Mouse (Mus musculus) common myeloid progenitor, adult 5-6 weeks (primary cell): ENCODE measurements around the gene Zbtb1. TPM values are rescaled to one million over a fixed set of nuclear protein-coding genes. Genes with fewer than 3 reads are reported as not detected.
A peak's percentile ranks its signal among the peaks of the same experiment; 100 is the strongest.

Experiments
- ATAC-seq: replicated peaks from 2 replicates; pipeline ENCODE4 v1.8.0; 2016; ENCODE audit warnings: low read depth, mild to moderate bottlenecking, moderate TSS enrichment, inconsistent platforms; ENCODE audit not compliant: poor library complexity, severe bottlenecking
- total RNA-seq: library from RNA; stranded (forward); fragments of 200-1000, 187-1606 nt; gene quantifications from 2 replicates; pipeline ENCODE4 v1.2.3, GENCODE M21; 2017

Gene Zbtb1
- total RNA-seq, 1 experiment from 2014 or later = 27.2 TPM

GRCm38 (mm10) chr12:76368201-76368789 lies 1.8 kb upstream of the Zbtb1 start:
- no peak for ATAC-seq

- no peak for ATAC-seq
These were observed 1.3 kb upstream of the Zbtb1 start for GRCm38 (mm10) chr12:76368790-76369205.

GRCm38 (mm10) chr12:76369206-76369977 lies 674 bp upstream of the Zbtb1 start, which contains the start of gene Zbtb25:
Gene Zbtb25, minus strand, starts transcription at chr12:76369602.
- ATAC-seq = peak; percentile 16

- ATAC-seq = peak; percentile 17; the same call in 1 of the 2 replicates
These were observed 935 bp downstream of the Zbtb1 start for GRCm38 (mm10) chr12:76370831-76371571.

- ATAC-seq = no peak
These were observed 2.0 kb downstream of the Zbtb1 start for GRCm38 (mm10) chr12:76372046-76372445.

GRCm38 (mm10) chr12:76372881-76373818 lies 3.1 kb downstream of the Zbtb1 start:
- ATAC-seq = no peak

GRCm38 (mm10) chr12:76373991-76374390 lies 3.9 kb downstream of the Zbtb1 start:
- no peak for ATAC-seq

- no peak for ATAC-seq
These were observed 4.8 kb downstream of the Zbtb1 start for GRCm38 (mm10) chr12:76374911-76375310.

GRCm38 (mm10) chr12:76375506-76375905 lies 5.4 kb downstream of the Zbtb1 start:
- ATAC-seq = peak; percentile 40

GRCm38 (mm10) chr12:76376649-76377048 lies 6.6 kb downstream of the Zbtb1 start:
- peak; percentile 74 for ATAC-seq

GRCm38 (mm10) chr12:76377059-76377458 lies 7.0 kb downstream of the Zbtb1 start:
- 0 out of 2 replicates have a peak, but pooled peaks have one; percentile 13 for ATAC-seq

GRCm38 (mm10) chr12:76377726-76378125 lies 7.7 kb downstream of the Zbtb1 start:
- ATAC-seq = no peak

- ATAC-seq = no peak
These were observed 8.5 kb downstream of the Zbtb1 start for GRCm38 (mm10) chr12:76378556-76378955.

GRCm38 (mm10) chr12:76380151-76380550 lies 10.1 kb downstream of the Zbtb1 start:
- no peak for ATAC-seq

- no peak for ATAC-seq
These were observed 15.3 kb downstream of the Zbtb1 start for GRCm38 (mm10) chr12:76385342-76385741.

- ATAC-seq = no peak
These were observed 18.7 kb downstream of the Zbtb1 start for GRCm38 (mm10) chr12:76388794-76389193.

- no peak for ATAC-seq
These were observed 21.7 kb downstream of the Zbtb1 start for GRCm38 (mm10) chr12:76391595-76392271.

- ATAC-seq = no peak
These were observed 22.9 kb downstream of the Zbtb1 start for GRCm38 (mm10) chr12:76392979-76393378.

GRCm38 (mm10) chr12:76397281-76397680 lies 27.2 kb downstream of the Zbtb1 start:
- no peak for ATAC-seq
